ENCODE assay signal across 25 mouse cellular contexts in the genomic region with DNA sequence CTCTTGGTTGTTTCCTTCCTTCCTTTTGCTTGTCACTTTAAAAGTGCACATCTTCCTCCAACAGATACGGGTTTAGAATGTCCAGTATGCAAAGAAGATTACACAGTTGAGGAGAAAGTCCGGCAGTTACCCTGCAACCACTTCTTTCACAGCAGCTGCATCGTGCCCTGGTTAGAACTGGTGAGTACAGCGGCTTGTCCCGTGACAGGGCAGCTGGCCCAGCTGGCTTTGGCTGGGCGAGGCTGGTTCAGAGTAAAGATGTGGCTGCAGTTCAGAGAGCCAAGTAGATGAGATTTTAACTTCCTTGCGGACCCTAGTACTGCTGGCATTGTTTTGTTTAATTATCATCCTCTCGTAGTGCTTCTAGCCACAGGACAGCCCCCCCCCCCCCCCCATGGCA. TPM values are rescaled to one million over a fixed set of nuclear protein-coding genes. Genes with fewer than 3 reads are reported as not detected.
DNase-seq lines count a peak whose midpoint lies in the region; ATAC-seq lines count a peak whose summit lies in the region.
"Had no signal": no experiment of that assay in that cellular context is flagged by ENCODE, and none has a peak within 500 bp of the region (broad histone marks: within the 10 kb centered on the region; RNA-seq: fewer than 3 reads in every experiment).

No protein-coding gene starts in this region.

- H3K9ac ChIP-seq in kidney, embryonic 16.5 days (replicated peaks; ENCODE audit: low read length), result no peak overlapping the region
- H3K9ac ChIP-seq in intestine, embryonic 15.5 days, result no peak overlapping the region
- H3K9ac ChIP-seq: forebrain, postnatal 0 days; neural tube, embryonic 15.5 days had no signal

- peak; percentile 46 for DNase-seq in gastrocnemius, adult 18-20 months (ENCODE audit: low spot score)
- DNase-seq in gastrocnemius, postnatal 25 days, result no peak
- DNase-seq in kidney, adult 18-20 months, result peak; percentile 73
- DNase-seq in kidney, adult 8-10 months, result peak; percentile 49 to 71
- DNase-seq in layer of hippocampus, adult 9-11 months, result peak; percentile 29
- DNase-seq in natural killer cell, adult 2 months (ENCODE audit: low spot score in 2 of 2), result no peak
- DNase-seq: adrenal gland, postnatal 36 days; forebrain, postnatal 0 days; heart, postnatal 4 days; liver; lung, postnatal 10 days; midbrain, embryonic 14.5 days; right cerebral cortex, postnatal 25 days; thymus, postnatal 4 days had no signal

- H3K27ac ChIP-seq in kidney, embryonic 16.5 days (ENCODE audit: low read length), result no peak overlapping the region
- no peak overlapping the region for H3K27ac ChIP-seq in intestine, embryonic 15.5 days
- H3K27ac ChIP-seq: forebrain, embryonic 10.5 days; neural tube, embryonic 15.5 days had no signal

- peaks cover 17% of the 10 kb centered on the region; the same call in 1 of the 2 replicates for H3K36me3 ChIP-seq in kidney, embryonic 16.5 days (ENCODE audit: insufficient read depth, low read length)
- no peaks in the 10 kb centered on the region for H3K36me3 ChIP-seq in intestine, embryonic 15.5 days

- no peak for ATAC-seq in kidney, embryonic 16.5 days (ENCODE audit: low FRiP score, low TSS enrichment)
- no peak for ATAC-seq in intestine, embryonic 15.5 days
- ATAC-seq: forebrain, postnatal 0 days had no signal

- H3K4me3 ChIP-seq in kidney, embryonic 16.5 days (ENCODE audit: low read length), result no peak overlapping the region
- H3K4me3 ChIP-seq in intestine, embryonic 15.5 days (replicated peaks), result no peak overlapping the region
- H3K4me3 ChIP-seq: forebrain, embryonic 10.5 days; megakaryocyte, embryonic 14.5 days; neural tube, embryonic 15.5 days had no signal

- no peaks in the 10 kb centered on the region for H3K27me3 ChIP-seq in kidney, embryonic 16.5 days (ENCODE audit: insufficient read depth, low read length)
- no peaks in the 10 kb centered on the region for H3K27me3 ChIP-seq in intestine, embryonic 15.5 days (replicated peaks)
- H3K27me3 ChIP-seq: megakaryocyte, embryonic 14.5 days; neural tube, embryonic 15.5 days had no signal

- no peaks in the 10 kb centered on the region for H3K4me1 ChIP-seq in kidney, embryonic 16.5 days (ENCODE audit: insufficient read depth, low read length)
- H3K4me1 ChIP-seq in intestine, embryonic 15.5 days (replicated peaks), result no peaks in the 10 kb centered on the region
- H3K4me1 ChIP-seq: forebrain, embryonic 10.5 days; neural tube, embryonic 15.5 days had no signal

- WGBS in kidney, embryonic 16.5 days, result 87% methylated on average over 8 of the region's 8 CpGs
- WGBS in intestine, embryonic 15.5 days, result 83% methylated on average over 8 of the region's 8 CpGs

- no peaks in the 10 kb centered on the region for H3K9me3 ChIP-seq in kidney, embryonic 16.5 days (ENCODE audit: low read length)
- no peaks in the 10 kb centered on the region for H3K9me3 ChIP-seq in intestine, embryonic 15.5 days
- H3K9me3 ChIP-seq: forebrain, embryonic 10.5 days; megakaryocyte, embryonic 14.5 days; neural tube, embryonic 15.5 days had no signal

- no peak overlapping the region for H3K4me2 ChIP-seq in kidney, embryonic 16.5 days (replicated peaks; ENCODE audit: low read depth, low read length)
- no peak overlapping the region for H3K4me2 ChIP-seq in intestine, embryonic 15.5 days (replicated peaks)
- H3K4me2 ChIP-seq: neural tube, embryonic 15.5 days had no signal

RNA-seq across cellular contexts. Expression of gene Pdzk1, which starts 40.6 kb away (rescaled TPM):
- under 1 TPM in 1 of 2 experiments, not detected in 1; 0.18 TPM for total RNA-seq in gastrocnemius, adult 18-20 months (2021)
- not detected for total RNA-seq in gastrocnemius, postnatal 25 days (2021)
- polyA plus RNA-seq in kidney, embryonic 16.5 days (2015; fragmentation: Nextera tagmentation; extraction: Ambion mirVana), result 224 and 245 TPM in 2 replicates
- polyA plus RNA-seq in intestine, embryonic 15.5 days (2015; fragmentation: Nextera tagmentation; extraction: Ambion mirVana), result 16.0 and 19.9 TPM in 2 replicates
- total RNA-seq: adrenal gland, postnatal 36 days; forebrain, postnatal 0 days had no signal
- polyA plus RNA-seq: forebrain, embryonic 10.5 days; heart, embryonic 14.5 days; stomach, embryonic 14.5 days had no signal

RNA-seq across cellular contexts. Expression of gene Cd160, which starts 40.6 kb away (rescaled TPM):
- total RNA-seq in gastrocnemius, adult 18-20 months (2021), result not detected
- total RNA-seq in gastrocnemius, postnatal 25 days (2021), result not detected
- polyA plus RNA-seq in kidney, embryonic 16.5 days (2015; fragmentation: Nextera tagmentation; extraction: Ambion mirVana), result 0.12 TPM in 1 of 2 replicates, not detected in the other
- polyA plus RNA-seq in intestine, embryonic 15.5 days (2015; fragmentation: Nextera tagmentation; extraction: Ambion mirVana), result 1.1 and 1.4 TPM in 2 replicates
- total RNA-seq: forebrain, postnatal 0 days; gastrocnemius, postnatal 4 days; heart, postnatal 4 days; left cerebral cortex, adult 18-20 months; left cerebral cortex, postnatal 36 days had no signal
- polyA plus RNA-seq: cerebellum, adult 2 months; heart, embryonic 14.5 days had no signal

Comparison
In these comparisons a context has a peak if more than half of its experiments do, and no peak if none do; other contexts are left out.
1. DNase-seq: peak in gastrocnemius, adult 18-20 months (single experiment), kidney, adult 18-20 months (single experiment), kidney, adult 8-10 months (2 of 2) and layer of hippocampus, adult 9-11 months (single experiment); none in gastrocnemius, postnatal 25 days (single experiment) and natural killer cell, adult 2 months (0 of 2).